Mouse (Mus musculus) midbrain, postnatal 0 days (tissue): ENCODE results near the gene Dact3. TPM values are rescaled to one million over a fixed set of nuclear protein-coding genes. Genes with fewer than 3 reads are reported as not detected.

Source experiments
- ATAC-seq: fragments of 200-750 bp; cut with Nextera tagmentation; 2 replicates; pipeline ENCODE4 v1.8.0; 2017; ENCODE audit warnings: moderate number of reproducible peaks, mild to moderate bottlenecking, moderate TSS enrichment, moderate library complexity; ENCODE audit not compliant: low FRiP score
- DNase-seq: peaks from one replicate; pipeline ENCODE4 v3.0.0-alpha.2; 2015; ENCODE audit warnings: low spot score
- H3K27ac ChIP-seq: fragments of 300-500 bp; sonication (generic); 2 replicates; pipeline ENCODE4 v1.5.1; 2014; ENCODE audit warnings: low read depth, mild to moderate bottlenecking, low read length, mixed read lengths
- H3K27me3 ChIP-seq: fragments of 300-500 bp; sonication (generic); 2 replicates; pipeline ENCODE4 v1.6.1; 2014; ENCODE audit warnings: low read length, control low read depth, mixed read lengths; ENCODE audit not compliant: insufficient read depth
- H3K36me3 ChIP-seq: fragments of 300-500 bp; sonication (generic); 2 replicates; pipeline ENCODE4 v1.6.1; 2014; ENCODE audit warnings: low read length, control low read depth, mixed read lengths; ENCODE audit not compliant: insufficient read depth
- H3K4me1 ChIP-seq: fragments of 300-500 bp; sonication (generic); 2 replicates; pipeline ENCODE4 v1.6.1; 2014; ENCODE audit warnings: mild to moderate bottlenecking, control low read depth, antibody characterized with exemption, low read length, mixed read lengths; ENCODE audit not compliant: insufficient read depth
- H3K4me2 ChIP-seq: fragments of 300-500 bp; sonication (generic); 2 replicates; pipeline ENCODE4 v1.6.1; 2014; ENCODE audit warnings: low read depth, mild to moderate bottlenecking, low read length, mixed read lengths; ENCODE audit not compliant: poor library complexity, severe bottlenecking
- H3K4me3 ChIP-seq: fragments of 300-500 bp; sonication (generic); 2 replicates; pipeline ENCODE4 v1.5.1; 2014; ENCODE audit warnings: low read depth, mild to moderate bottlenecking, low read length, moderate library complexity
- H3K9ac ChIP-seq: fragments of 300-500 bp; sonication (generic); replicated peaks from 2 replicates; pipeline ENCODE4 v1.6.1; 2014; ENCODE audit warnings: mild to moderate bottlenecking, low read length, moderate library complexity, mixed read lengths; ENCODE audit not compliant: poor library complexity, severe bottlenecking
- H3K9me3 ChIP-seq: fragments of 300-500 bp; sonication (generic); 2 replicates; pipeline ENCODE4 v1.6.1; 2016; ENCODE audit warnings: low read length, control low read depth
- CTCF ChIP-seq: IDR thresholded peaks from 2 replicates; pipeline ENCODE4 v1.5.1; 2016; ENCODE audit warnings: antibody characterized with exemption, mild to moderate bottlenecking
- WGBS: fragments of 180-500 bp; shearing (Covaris S2); extraction: QIAGEN DNeasy Blood & Tissue Kit; methylation state at CpG from one replicate; pipeline ENCODE4 v1.1.7; 2014; 5-methylcytosine and 5-hydroxymethylcytosine counted together
- polyA plus RNA-seq: library from polyadenylated mRNA; unstranded; fragments of >200 nt; fragmentation: Nextera tagmentation; extraction: Ambion mirVana; gene quantifications from 2 replicates; pipeline ENCODE4 v1.2.1, GENCODE M21; 2015
- total RNA-seq: library from RNA; depleted of rRNA; stranded (reverse); fragments of >200 nt; gene quantifications from 2 replicates; pipeline ENCODE4 v1.2.3, GENCODE M21; 2014

The Dact3 gene
- total and polyA plus RNA-seq, 2 experiments from 2014 or later: 7.5 to 107 TPM

DNA sequence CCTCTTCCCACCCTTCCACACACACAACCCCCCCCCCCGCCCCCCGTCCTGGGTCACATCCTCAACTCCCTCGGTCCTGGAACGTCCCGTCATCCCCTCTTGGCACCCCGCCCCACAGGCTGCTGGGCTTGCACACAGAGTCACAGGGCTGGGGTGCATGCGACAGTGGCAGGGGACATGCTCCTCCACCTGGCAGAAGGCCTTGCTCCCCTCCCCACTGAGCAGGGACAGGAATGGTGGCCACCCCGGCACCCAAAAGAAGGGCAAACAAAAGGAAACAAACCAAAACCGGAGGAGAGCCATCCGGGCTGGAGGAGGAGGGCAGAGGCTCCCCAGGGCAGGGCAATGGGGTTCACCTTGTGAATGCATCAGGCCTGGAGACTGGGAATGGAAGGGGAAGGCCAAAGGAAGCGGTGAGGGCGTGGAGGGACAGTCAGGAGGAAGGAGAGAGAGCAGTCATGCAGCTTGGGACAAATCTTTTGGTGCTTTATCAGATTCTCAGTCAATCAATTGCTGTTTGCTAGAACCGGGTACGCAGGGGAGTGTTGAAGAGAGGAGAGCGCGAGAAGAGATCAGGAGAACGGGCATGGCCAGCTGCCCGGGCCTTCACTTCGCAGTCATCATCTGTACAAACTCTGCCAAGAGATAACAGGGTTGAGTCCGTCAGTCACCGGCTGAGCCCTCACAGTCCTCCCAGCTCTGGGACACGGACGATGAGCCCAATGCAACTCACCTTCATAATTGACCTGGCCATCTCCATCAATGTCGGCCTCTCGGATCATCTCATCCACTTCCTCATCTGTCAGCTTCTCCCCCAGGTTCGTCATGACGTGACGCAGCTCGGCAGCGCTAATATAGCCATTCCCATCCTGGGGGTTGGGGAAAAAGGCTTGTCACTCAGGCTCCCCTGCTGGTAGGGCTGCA is 41.5 kb downstream of the Dact3 start:
- Histone ChIP-seq H3K27ac (0 out of 2 replicates have a peak overlapping the region, but pooled peaks have one; percentile 32), H3K9ac (no peak overlapping the region; the same call in 1 of the 2 replicates), H3K9me3 (no peaks in the 10 kb centered on the region), H3K4me1 (peaks cover 9% of the 10 kb centered on the region; the same call in 1 of the 2 replicates), H3K36me3 (peaks cover 47% of the 10 kb centered on the region), H3K4me2 (no peak overlapping the region), H3K4me3 (no peak overlapping the region), H3K27me3 (no peaks in the 10 kb centered on the region)
- peak; percentile 11; the same call in 1 of the 2 replicates for TF ChIP-seq CTCF
- ATAC-seq: no peak
- WGBS: 84% methylated on average over 30 of the region's 30 CpGs
- DNase-seq: no peak

DNA sequence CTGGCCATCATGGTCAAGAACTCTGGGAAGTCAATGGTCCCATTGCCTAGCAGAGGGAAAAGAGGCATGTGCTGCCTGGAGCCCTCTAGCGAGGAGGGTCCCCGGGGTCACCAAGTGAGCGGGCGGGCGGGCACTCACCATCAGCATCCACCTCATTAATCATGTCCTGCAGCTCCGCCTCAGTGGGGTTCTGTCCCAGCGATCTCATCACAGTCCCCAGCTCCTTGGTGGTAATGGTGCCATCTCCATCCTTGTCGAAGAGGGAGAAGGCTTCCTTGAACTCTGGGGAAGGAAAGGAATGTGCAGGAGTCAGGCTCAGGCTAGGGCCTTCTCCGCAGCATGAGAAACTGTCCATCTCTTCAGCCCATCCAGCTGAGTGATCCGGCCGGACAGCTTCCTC is 42.3 kb downstream of the Dact3 start:
- Histone ChIP-seq H3K4me2 (no peak overlapping the region), H3K4me3 (no peak overlapping the region), H3K27ac (no peak overlapping the region), H3K9me3 (no peaks in the 10 kb centered on the region), H3K27me3 (no peaks in the 10 kb centered on the region), H3K9ac (no peak overlapping the region), H3K4me1 (peaks cover 9% of the 10 kb centered on the region; the same call in 1 of the 2 replicates), H3K36me3 (peaks cover 47% of the 10 kb centered on the region)
- WGBS: 86% methylated on average over 11 of the region's 11 CpGs
- no peak for ATAC-seq
- DNase-seq: no peak
- TF ChIP-seq CTCF: no peak; the same call in 1 of the 2 replicates

DNA sequence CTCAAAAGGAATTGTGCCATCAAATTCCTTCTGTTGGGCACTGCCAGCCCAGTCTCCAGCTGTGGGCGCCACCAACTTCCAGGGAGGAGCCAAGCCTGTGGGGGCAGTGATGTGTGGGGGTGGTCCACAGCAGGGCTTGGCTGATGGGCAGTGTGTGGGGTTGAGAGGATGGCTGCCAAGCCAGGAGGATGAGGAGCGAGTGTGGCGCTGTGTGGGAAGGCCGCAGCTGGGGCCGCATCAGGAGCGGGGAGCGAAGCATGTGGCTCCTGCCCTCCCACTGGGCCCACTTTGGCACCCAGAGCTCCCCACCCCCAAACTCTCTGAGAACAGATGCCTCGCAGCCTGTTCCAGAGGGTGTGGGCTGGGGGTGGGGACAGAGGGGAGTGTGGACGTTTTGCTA is 42.9 kb downstream of the Dact3 start:
- DNase-seq (peak; percentile 62), ATAC-seq (no peak)
- H3K36me3 ChIP-seq: peaks cover 47% of the 10 kb centered on the region
- no peaks in the 10 kb centered on the region for H3K9me3 ChIP-seq
- H3K4me1 ChIP-seq: peaks cover 9% of the 10 kb centered on the region; the same call in 1 of the 2 replicates
- no peak for TF ChIP-seq CTCF
- H3K27me3 ChIP-seq: no peaks in the 10 kb centered on the region
- no peak overlapping the region for H3K27ac ChIP-seq
- 69% methylated on average over 9 of the region's 9 CpGs for WGBS
- no peak overlapping the region for H3K4me2 ChIP-seq
- H3K9ac ChIP-seq: no peak overlapping the region
- no peak overlapping the region for H3K4me3 ChIP-seq

DNA sequence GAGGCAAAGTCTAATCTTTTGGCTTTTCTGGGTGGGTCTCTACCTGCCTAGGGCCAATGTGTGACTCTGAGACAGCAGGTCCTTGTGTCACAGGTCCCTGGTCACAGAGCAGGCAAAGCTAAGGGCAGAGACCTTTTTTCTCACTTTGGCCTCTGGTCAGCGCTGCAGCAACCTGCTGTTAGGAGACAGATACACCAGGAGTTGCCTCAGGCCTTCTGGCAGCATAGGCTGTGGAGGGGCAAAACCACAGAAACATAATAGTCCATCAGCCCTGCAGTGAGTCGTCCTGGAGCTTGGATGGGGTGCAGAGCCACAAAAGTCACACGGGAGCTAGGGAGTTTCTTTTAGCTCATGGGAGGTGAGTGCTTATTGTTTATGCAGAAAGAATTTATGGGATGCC is 43.6 kb downstream of the Dact3 start:
- no peak for ATAC-seq
- Histone ChIP-seq H3K9me3 (no peaks in the 10 kb centered on the region), H3K27ac (no peak overlapping the region), H3K36me3 (peaks cover 47% of the 10 kb centered on the region), H3K4me2 (no peak overlapping the region), H3K4me1 (peaks cover 9% of the 10 kb centered on the region; the same call in 1 of the 2 replicates), H3K4me3 (no peak overlapping the region), H3K9ac (no peak overlapping the region), H3K27me3 (no peaks in the 10 kb centered on the region)
- TF ChIP-seq CTCF: no peak
- 71% methylated on average over 3 of the region's 3 CpGs for WGBS
- no peak for DNase-seq

DNA sequence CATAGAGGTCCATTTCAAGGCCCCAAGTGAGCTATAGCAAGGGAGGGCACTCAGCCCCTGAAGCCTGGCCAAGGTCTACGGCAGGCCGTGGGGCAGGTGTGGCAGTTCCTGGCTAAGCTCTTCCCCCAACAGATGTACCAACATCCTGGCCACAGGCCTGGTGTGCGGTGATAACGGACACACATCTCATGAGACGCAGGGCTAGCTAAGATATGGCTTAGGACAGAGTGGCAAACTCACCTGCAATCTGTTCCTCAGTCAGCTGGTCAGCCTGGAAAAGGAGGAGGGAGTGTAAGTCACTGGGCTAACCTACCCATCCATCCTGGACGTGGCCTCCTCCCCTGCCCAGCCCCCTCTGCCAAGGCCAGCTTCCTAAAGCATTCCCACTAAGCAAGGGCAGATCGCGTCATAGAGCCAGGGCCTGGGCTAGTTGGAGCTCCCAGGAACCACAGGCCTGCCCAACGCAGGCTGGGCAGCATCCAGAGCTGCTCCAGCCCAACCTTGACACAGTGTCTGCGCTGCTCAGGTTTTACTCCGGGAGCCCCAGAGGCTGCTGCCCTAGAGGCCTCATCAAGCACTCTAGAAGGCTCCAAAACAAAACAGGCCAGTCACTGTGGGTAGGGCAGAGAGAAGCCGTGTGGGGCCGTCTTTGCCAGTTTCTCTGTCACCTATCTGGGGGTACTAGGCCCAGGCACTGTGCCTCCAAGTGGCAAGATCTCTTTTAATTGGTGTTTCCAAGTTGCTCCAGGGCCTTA is 44.5 kb downstream of the Dact3 start:
- peak overlapping the region; percentile 95 for H3K4me2 ChIP-seq
- ATAC-seq (no peak), DNase-seq (no peak)
- H3K4me1 ChIP-seq: peaks cover 9% of the 10 kb centered on the region; the same call in 1 of the 2 replicates
- H3K36me3 ChIP-seq: peaks cover 43% of the 10 kb centered on the region
- TF ChIP-seq CTCF: no peak
- peak overlapping the region; percentile 9; the same call in 1 of the 2 replicates for H3K4me3 ChIP-seq
- H3K9me3 ChIP-seq: no peaks in the 10 kb centered on the region
- WGBS: 67% methylated on average over 13 of the region's 13 CpGs
- H3K9ac ChIP-seq: peak overlapping the region; percentile 6; the same call in 1 of the 2 replicates
- no peak overlapping the region for H3K27ac ChIP-seq
- H3K27me3 ChIP-seq: no peaks in the 10 kb centered on the region
